Mouse (Mus musculus) intestine, embryonic 14.5 days (tissue): ENCODE data around the gene Gars. TPM values are rescaled to one million over a fixed set of nuclear protein-coding genes. Genes with fewer than 3 reads are reported as not detected.

ENCODE experiments used
- ATAC-seq: fragments of 200-750 bp; cut with Nextera tagmentation; replicated peaks from 2 replicates; pipeline ENCODE4 v1.8.0; 2017; ENCODE audit warnings: low read depth, moderate number of reproducible peaks, moderate TSS enrichment, moderate library complexity; ENCODE audit not compliant: low FRiP score, low TSS enrichment
- DNase-seq: peaks from one replicate; pipeline ENCODE4 v3.0.0-alpha.2; 2018; ENCODE audit warnings: low spot score
- H3K27ac ChIP-seq: fragments of 300-500 bp; sonication (generic); 2 replicates; pipeline ENCODE4 v1.5.1; 2014; ENCODE audit warnings: low read depth, mild to moderate bottlenecking, control low read depth
- H3K27me3 ChIP-seq: fragments of 300-500 bp; sonication (generic); replicated peaks from 2 replicates; pipeline ENCODE4 v1.6.1; 2014; ENCODE audit warnings: low read length, control low read depth; ENCODE audit not compliant: control insufficient read depth, insufficient read depth
- H3K36me3 ChIP-seq: fragments of 300-500 bp; sonication (generic); 2 replicates; pipeline ENCODE4 v1.6.1; 2014; ENCODE audit warnings: low read length, control low read depth; ENCODE audit not compliant: control insufficient read depth, insufficient read depth
- H3K4me1 ChIP-seq: fragments of 300-500 bp; sonication (generic); replicated peaks from 2 replicates; pipeline ENCODE4 v1.6.1; 2014; ENCODE audit warnings: low read length, control low read depth, mixed read lengths; ENCODE audit not compliant: control insufficient read depth, insufficient read depth
- H3K4me2 ChIP-seq: fragments of 300-500 bp; sonication (generic); 2 replicates; pipeline ENCODE4 v1.6.1; 2014; ENCODE audit warnings: low read length
- H3K4me3 ChIP-seq: fragments of 300-500 bp; sonication (generic); 2 replicates; pipeline ENCODE4 v1.5.1; 2014; ENCODE audit warnings: low read depth, low read length, control low read depth, mixed read lengths
- H3K9ac ChIP-seq: fragments of 300-500 bp; sonication (generic); 2 replicates; pipeline ENCODE4 v1.6.1; 2014; ENCODE audit warnings: mild to moderate bottlenecking, low read length
- H3K9me3 ChIP-seq: fragments of 300-500 bp; sonication (generic); 2 replicates; pipeline ENCODE4 v1.6.1; 2016; ENCODE audit warnings: low read length, control low read depth; ENCODE audit not compliant: control insufficient read depth
- polyA plus RNA-seq: library from polyadenylated mRNA; unstranded; fragments of >200 nt; fragmentation: Nextera tagmentation; extraction: Ambion mirVana; gene quantifications from 2 replicates; pipeline ENCODE4 v1.2.1, GENCODE M21; 2014

The Gars gene
- polyA plus RNA-seq, 1 experiment from 2014 or later: 173 TPM

GRCm38 (mm10) chr6:55128391-55128790 is 90.6 kb downstream of the Gars start:
- no peak for ATAC-seq

More at GRCm38 (mm10) chr6:55128391-55128790, 90.6 kb downstream of the Gars start:
- Histone ChIP-seq H3K4me1 (no peaks in the 10 kb centered on the region), H3K4me3 (no peak overlapping the region), H3K9ac (no peak overlapping the region), H3K9me3 (no peaks in the 10 kb centered on the region), H3K27ac (no peak overlapping the region), H3K36me3 (no peaks in the 10 kb centered on the region), H3K4me2 (no peak overlapping the region), H3K27me3 (no peaks in the 10 kb centered on the region)
- DNase-seq: no peak

Other genes with a start within 250 kb of the Gars start
- 5.4 and 6.3 TPM in 2 replicates for gene Znrf2, start 221.1 kb upstream of the Gars start, polyA plus RNA-seq
- gene Nod1, start 65.4 kb upstream of the Gars start, polyA plus RNA-seq: 5.6 and 6.7 TPM in 2 replicates
- 9.9 and 12.7 TPM in 2 replicates for gene Ggct, start 45.1 kb upstream of the Gars start, polyA plus RNA-seq
- gene Crhr2, start 95.0 kb downstream of the Gars start, polyA plus RNA-seq: 0.13 and 0.23 TPM in 2 replicates
- 0.23 and 0.28 TPM in 2 replicates for gene Inmt, start 137.0 kb downstream of the Gars start, polyA plus RNA-seq
- 10.9 and 13.2 TPM in 2 replicates for gene Mindy4, start 165.4 kb downstream of the Gars start, polyA plus RNA-seq